Mouse (Mus musculus): ENCODE results near the gene Dhx30. TPM values are rescaled to one million over a fixed set of nuclear protein-coding genes. Genes with fewer than 3 reads are reported as not detected.
"Not testable (repeated sequence)": the region's sequence is repeated elsewhere in the genome, so short reads cannot be mapped to it uniquely, and the experiment has no call there.

Gene Dhx30
- polyA plus RNA-seq, 1 experiment from 2014 or later = 158 TPM

DNA sequence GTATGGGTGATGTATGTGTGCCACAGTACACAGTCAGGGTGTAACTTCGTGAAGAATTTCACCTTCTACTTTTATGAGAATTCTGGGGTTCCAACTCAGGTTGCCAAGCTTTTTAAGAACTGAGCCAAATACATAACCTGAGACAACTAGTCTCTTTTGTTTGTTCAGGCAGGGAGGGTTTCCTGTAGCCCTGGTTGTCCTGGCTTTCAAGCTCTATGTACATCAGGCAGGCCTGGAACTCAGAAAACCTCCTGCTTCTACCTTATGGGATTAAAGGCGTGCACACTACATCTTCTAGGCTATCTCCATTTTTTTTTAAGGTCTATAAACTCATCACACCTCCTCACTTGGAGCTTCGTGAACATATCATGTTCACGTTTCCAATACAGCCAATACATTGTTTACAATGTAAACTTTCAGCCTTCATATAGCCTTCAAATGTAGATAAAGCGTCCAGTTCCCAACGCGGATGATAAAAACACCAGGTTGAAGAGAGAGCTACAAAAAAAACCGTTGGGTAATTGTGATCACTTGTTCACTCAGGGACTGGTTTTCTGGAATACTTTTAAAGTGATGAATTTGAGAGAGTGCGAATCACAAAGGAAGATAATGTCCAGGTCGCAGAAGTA lies 13.4 kb upstream of the Dhx30 start:
- H3K4me1 ChIP-seq = peaks cover 20% of the 10 kb centered on the region
- WGBS = 26% methylated on average over 10 of the region's 10 CpGs
- peak overlapping the region; percentile 98 for H3K9ac ChIP-seq
- peak overlapping the region; percentile 66 for H3K4me2 ChIP-seq (replicated peaks)
- H3K27ac ChIP-seq = peak overlapping the region; percentile 94
- no peak for ATAC-seq (ENCODE audit: low FRiP score, low read depth)
- H3K4me3 ChIP-seq = peak overlapping the region; percentile 92
- no peaks in the 10 kb centered on the region for H3K27me3 ChIP-seq
- no peaks in the 10 kb centered on the region for H3K9me3 ChIP-seq
- H3K36me3 ChIP-seq = peaks cover 25% of the 10 kb centered on the region

DNA sequence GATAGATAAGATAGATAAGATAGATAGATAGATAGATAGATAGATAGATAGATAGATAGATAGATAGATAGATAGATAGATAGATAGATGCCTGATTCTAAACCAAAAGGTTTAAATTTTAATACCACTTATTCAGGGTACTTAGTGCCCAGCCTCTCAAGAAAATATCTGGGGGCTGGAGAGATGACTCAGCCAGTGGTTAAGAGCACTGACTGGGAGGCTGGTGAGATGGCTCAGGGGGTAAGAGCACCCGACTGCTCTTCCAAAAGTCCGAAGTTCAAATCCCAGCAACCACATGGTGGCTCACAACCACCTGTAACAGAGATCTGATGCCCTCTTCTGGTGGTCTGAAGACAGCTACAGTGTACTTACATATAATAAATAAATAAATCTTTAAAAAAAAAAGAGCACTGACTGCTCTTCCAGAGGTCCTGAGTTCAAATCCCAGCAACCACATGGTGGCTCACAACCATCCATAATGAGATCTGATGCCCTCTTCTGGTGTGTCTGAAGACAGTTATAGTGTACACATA lies 6.4 kb upstream of the Dhx30 start:
- H3K4me3 ChIP-seq; H3K27ac ChIP-seq; H3K27me3 ChIP-seq; H3K9me3 ChIP-seq; ATAC-seq (ENCODE audit: low FRiP score, low read depth); H3K4me2 ChIP-seq (replicated peaks); H3K9ac ChIP-seq; H3K4me1 ChIP-seq; H3K36me3 ChIP-seq: not testable (repeated sequence)
- 43% methylated on average over 2 of the region's 2 CpGs for WGBS

DNA sequence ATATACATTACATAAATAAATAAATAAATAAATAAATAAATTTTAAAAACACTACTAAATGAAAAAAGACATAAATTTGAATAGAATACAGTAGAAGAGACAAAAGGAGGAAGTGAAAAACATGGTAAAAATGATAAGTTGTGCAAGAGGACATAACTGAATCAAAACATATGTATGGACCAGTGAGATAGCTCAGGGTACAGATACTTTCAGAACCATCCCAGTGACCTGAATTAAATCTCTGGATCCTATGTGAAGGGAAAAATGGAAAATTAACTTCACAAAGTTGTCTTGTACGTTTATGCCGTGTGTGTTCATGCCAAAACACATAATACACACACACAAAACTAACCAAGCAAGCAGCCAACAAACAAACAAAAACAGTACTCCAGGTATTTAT lies 5.7 kb upstream of the Dhx30 start:
- Histone ChIP-seq H3K9me3 (no peaks in the 10 kb centered on the region), H3K36me3 (no peaks in the 10 kb centered on the region), H3K4me1 (peaks cover 11% of the 10 kb centered on the region), H3K4me2 (replicated peaks) (no peak overlapping the region), H3K4me3 (no peak overlapping the region), H3K27ac (no peak overlapping the region), H3K9ac (no peak overlapping the region), H3K27me3 (no peaks in the 10 kb centered on the region)
- no peak for ATAC-seq (ENCODE audit: low FRiP score, low read depth)
- WGBS = 81% methylated on average over 2 of the region's 2 CpGs

DNA sequence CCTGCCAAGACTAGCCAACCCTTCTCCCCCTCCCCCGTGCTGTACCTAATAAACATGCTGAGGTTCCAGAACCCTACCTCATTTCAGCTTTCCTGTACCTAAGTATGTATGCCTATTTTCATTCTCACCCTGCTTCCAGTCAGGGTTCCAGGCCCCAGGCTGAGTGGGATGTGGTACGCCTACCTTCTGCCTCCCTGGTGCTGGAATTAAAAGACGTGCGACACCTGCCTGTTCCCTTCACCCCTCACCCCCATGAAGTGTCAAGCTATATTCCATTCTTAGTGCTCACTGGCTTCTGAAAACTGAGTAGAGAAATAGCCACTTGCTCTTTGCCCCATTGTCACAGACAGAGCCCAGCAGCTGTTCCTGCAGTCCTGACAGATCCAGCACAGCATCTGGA lies 3.8 kb upstream of the Dhx30 start:
- peak overlapping the region; percentile 1; the same call in 1 of the 2 replicates for H3K27ac ChIP-seq
- no peak overlapping the region for H3K9ac ChIP-seq
- 66% methylated on average over 4 of the region's 4 CpGs for WGBS
- no peaks in the 10 kb centered on the region for H3K9me3 ChIP-seq
- H3K27me3 ChIP-seq = no peaks in the 10 kb centered on the region
- H3K4me2 ChIP-seq (replicated peaks) = no peak overlapping the region
- H3K36me3 ChIP-seq = no peaks in the 10 kb centered on the region
- peaks cover 14% of the 10 kb centered on the region for H3K4me1 ChIP-seq
- H3K4me3 ChIP-seq = no peak overlapping the region
- no peak for ATAC-seq (ENCODE audit: low FRiP score, low read depth)

DNA sequence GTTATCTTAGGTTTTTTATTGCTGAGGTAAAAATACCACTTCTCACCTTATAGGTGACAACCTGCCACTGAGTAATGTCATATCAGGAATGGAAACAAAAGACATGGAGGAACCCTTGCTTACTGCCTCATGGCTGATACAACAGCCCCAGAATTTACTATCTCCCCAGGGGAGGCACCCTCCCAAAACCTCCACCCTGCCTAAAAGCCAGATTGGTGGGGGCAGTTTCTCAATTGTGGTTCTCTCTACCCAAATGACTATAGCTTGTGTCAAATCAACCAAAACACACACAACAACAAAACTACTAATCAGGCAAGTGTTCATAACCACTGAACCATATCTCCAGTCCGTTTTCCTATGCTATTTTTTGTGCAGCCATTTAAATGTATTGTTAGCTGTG lies 619 bp upstream of the Dhx30 start:
- H3K36me3 ChIP-seq = peaks cover 8% of the 10 kb centered on the region
- H3K27me3 ChIP-seq = no peaks in the 10 kb centered on the region
- peaks cover 22% of the 10 kb centered on the region for H3K4me1 ChIP-seq
- 81% methylated on average over 1 of the region's 1 CpGs for WGBS
- peak overlapping the region; percentile 95 for H3K9ac ChIP-seq
- H3K27ac ChIP-seq = no peak overlapping the region
- no peak for ATAC-seq (ENCODE audit: low FRiP score, low read depth)
- no peaks in the 10 kb centered on the region for H3K9me3 ChIP-seq
- H3K4me2 ChIP-seq (replicated peaks) = peak overlapping the region; percentile 63
- H3K4me3 ChIP-seq = peak overlapping the region; percentile 75

DNA sequence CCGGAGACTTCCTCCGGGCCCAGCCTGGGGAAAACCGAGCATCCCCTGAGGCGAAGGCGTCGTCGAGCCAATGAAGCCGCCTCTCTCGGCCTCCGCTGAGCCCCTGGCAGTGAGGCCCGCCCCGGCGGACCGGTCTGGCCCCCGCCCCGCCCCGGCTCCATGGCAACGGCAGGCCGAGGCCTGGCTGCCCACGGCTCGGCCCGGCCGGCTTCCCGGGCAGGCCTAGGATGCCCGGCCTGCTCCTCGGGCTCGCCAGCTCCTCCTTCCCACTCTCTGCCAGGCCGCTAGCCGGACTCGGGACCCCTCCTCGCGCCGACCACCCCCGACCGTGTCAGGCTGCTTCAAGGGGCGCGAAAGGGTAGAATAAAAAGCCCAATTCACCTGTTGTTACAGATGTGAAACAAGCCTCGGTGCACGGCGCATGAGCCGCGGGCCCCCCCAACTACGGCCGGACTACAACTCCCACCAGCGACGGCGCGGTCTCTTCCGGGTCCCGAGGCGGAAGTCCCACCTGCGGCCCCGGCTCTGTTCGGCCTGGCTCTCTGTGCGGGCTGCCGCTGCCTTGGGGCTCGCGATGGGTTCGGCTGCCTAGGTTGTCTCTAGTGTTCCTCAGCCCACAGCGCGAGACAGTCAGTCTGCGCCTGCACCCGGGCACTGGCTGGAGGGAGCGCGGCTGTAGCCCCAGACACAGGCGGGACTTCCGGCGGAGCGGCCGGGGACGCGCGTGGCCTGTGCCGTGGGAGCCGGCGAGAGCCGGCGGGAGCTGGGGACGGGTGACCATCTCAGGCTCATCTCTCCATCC lies 452 bp downstream of the Dhx30 start, which contains the start of gene Smarcc1:
Gene Smarcc1, plus strand, starts transcription at position 732 of the 802 bp plus-strand sequence.
- H3K4me3 ChIP-seq = peak within 1 kb of the TSS; percentile 75
- H3K27me3 ChIP-seq = no peaks in the 10 kb centered on the region
- ATAC-seq (ENCODE audit: low FRiP score, low read depth) = peak; percentile 97
- peak within 1 kb of the TSS; percentile 95 for H3K9ac ChIP-seq
- under 1% methylated on average over 69 of the region's 79 CpGs for WGBS
- no peaks in the 10 kb centered on the region for H3K9me3 ChIP-seq
- peak within 1 kb of the TSS; percentile 97 for H3K27ac ChIP-seq
- H3K36me3 ChIP-seq = peaks cover 18% of the 10 kb centered on the region
- peaks cover 22% of the 10 kb centered on the region for H3K4me1 ChIP-seq
- peak within 1 kb of the TSS; percentile 63 for H3K4me2 ChIP-seq (replicated peaks)

DNA sequence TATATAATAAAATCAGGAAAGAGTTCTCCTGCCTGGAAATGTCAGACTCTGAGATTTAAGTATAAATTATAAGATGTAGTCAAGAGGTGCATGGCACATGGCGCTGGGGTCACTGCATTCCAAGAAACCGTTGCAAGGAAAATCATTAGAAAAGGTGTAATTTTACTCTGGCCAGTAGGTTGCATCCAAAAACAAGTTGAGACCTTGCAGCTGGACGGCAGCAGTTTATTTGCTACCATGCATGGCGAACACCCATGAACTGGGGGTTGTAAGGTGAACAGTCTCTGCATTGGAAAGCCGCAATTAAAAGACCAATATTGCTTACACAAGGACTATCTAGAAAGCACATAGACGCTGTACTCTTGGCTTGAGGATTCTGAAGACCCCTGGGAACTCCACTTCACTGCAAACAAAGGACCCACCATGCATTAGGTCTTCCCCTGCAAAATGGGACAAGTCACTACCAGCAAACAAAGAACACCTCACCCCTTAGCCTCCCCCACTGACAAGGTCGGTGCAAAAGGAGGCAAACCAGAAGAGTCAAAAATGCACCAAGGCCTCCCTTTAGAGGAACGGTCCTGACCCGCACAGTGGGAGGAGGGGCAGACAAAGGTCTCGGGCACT lies 1.2 kb downstream of the Dhx30 start:
- peaks cover 22% of the 10 kb centered on the region for H3K4me1 ChIP-seq
- peak overlapping the region; percentile 95 for H3K9ac ChIP-seq
- H3K27ac ChIP-seq = peak overlapping the region; percentile 97
- peak overlapping the region; percentile 75 for H3K4me3 ChIP-seq
- H3K36me3 ChIP-seq = peaks cover 26% of the 10 kb centered on the region
- H3K27me3 ChIP-seq = no peaks in the 10 kb centered on the region
- WGBS = 7% methylated on average over 10 of the region's 10 CpGs
- ATAC-seq (ENCODE audit: low FRiP score, low read depth) = no peak
- H3K9me3 ChIP-seq = no peaks in the 10 kb centered on the region
- H3K4me2 ChIP-seq (replicated peaks) = peak overlapping the region; percentile 63

DNA sequence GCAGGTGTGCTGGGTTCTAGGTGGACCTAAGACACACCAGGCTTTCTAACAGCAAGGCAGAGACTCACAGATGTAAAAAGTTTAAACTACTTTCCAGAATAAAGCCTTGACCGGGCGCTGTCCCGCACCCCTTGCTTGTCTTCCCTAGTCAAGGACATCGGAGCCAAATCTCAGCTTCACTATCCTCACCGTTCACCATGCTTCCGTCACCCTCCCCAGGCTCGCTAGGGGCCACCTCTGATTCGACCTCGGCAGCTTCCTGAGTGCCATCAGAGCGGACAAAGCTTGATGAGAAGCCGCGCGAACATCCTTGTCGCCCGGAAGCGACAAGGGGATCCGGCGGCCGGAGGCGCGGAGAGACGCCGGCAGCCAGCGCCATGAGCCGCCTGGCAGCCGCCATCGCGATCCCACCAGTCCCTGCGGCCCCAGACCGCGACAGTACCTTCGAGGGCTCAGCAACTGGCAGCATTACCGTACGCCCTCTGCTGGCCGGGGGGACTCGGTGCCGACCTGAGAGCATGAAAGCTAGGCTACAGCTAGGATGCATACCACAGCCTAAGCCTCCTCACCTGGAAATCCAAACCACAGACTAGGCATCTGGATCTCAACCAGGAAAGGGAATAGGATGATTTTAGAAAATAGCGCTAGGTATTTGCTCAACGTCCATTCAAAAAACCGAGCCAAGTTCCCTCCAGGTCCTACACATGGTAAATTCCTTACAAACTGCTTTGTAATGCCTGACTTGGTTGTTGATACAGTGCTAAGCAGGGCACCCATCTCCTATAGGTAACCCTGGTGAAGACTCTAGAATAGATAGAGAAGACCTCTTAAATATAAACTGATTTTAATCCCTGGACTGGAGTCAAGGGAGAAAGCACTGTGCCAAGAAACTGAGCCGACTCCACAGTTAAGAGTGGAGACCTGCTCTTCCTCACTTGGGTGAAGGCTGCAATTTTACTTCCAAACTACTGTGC lies 16.7 kb downstream of the Dhx30 start:
- peak overlapping the region; percentile 72 for H3K4me2 ChIP-seq (replicated peaks)
- WGBS = 3% methylated on average over 41 of the region's 41 CpGs
- peak overlapping the region; percentile 87 for H3K9ac ChIP-seq
- H3K27ac ChIP-seq = peak overlapping the region; percentile 22; the same call in 1 of the 2 replicates
- no peaks in the 10 kb centered on the region for H3K9me3 ChIP-seq
- peak; percentile 94 for ATAC-seq (ENCODE audit: low FRiP score, low read depth)
- peaks cover 77% of the 10 kb centered on the region for H3K36me3 ChIP-seq
- peak overlapping the region; percentile 92 for H3K4me3 ChIP-seq
- H3K27me3 ChIP-seq = no peaks in the 10 kb centered on the region
- H3K4me1 ChIP-seq = peaks cover 9% of the 10 kb centered on the region

DNA sequence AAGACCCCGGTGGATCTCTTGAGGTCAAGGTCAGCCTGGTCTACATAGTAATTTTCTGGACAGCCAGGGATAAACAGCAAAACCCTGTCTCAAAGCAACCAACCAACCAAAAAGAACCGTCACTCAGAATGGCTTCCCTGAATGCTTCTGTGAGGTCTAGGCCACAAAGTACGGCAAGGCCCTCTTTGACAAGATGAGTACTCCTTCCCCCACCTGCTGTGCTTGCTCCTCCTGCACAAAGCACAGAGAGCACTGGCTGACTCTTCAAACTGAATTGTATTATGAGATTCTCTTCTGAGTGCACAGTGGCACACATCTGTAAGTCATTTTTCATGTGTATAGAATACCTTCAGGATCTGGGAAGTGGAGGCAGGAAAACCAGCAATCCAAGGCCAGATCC lies 19.8 kb downstream of the Dhx30 start:
- H3K9me3 ChIP-seq = no peaks in the 10 kb centered on the region
- no peak overlapping the region for H3K9ac ChIP-seq
- no peak for ATAC-seq (ENCODE audit: low FRiP score, low read depth)
- no peak overlapping the region for H3K4me2 ChIP-seq (replicated peaks)
- H3K4me1 ChIP-seq = peaks cover 9% of the 10 kb centered on the region
- H3K27me3 ChIP-seq = no peaks in the 10 kb centered on the region
- H3K4me3 ChIP-seq = no peak overlapping the region
- WGBS = 91% methylated on average over 3 of the region's 3 CpGs
- peaks cover 77% of the 10 kb centered on the region for H3K36me3 ChIP-seq
- H3K27ac ChIP-seq = no peak overlapping the region

DNA sequence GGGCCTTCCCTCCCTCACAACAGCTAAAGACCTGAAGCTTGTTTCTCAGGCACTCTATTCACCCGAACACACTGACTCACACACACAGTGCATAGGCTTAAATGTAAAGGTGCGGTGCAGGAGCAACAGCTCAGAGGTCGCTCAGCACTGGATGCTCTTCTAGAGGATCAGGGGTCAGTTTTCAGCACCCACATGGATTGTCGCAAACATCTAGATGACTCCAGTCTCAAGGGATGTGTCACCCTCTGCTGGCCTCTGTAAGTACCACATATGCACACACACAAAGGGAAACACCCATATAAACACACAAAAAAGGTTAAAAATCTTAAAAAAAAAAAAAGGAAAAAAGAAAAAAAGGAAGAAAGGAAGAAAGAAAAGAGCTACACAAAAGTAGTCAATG lies 22.9 kb downstream of the Dhx30 start:
- H3K9me3 ChIP-seq = no peaks in the 10 kb centered on the region
- no peak for ATAC-seq (ENCODE audit: low FRiP score, low read depth)
- H3K27me3 ChIP-seq = no peaks in the 10 kb centered on the region
- WGBS = 94% methylated on average over 4 of the region's 4 CpGs
- H3K4me3 ChIP-seq = no peak overlapping the region
- H3K27ac ChIP-seq = no peak overlapping the region
- no peak overlapping the region for H3K4me2 ChIP-seq (replicated peaks)
- peaks cover 96% of the 10 kb centered on the region for H3K36me3 ChIP-seq
- no peak overlapping the region for H3K9ac ChIP-seq
- H3K4me1 ChIP-seq = peaks cover under 1% of the 10 kb centered on the region; the same call in 1 of the 2 replicates

DNA sequence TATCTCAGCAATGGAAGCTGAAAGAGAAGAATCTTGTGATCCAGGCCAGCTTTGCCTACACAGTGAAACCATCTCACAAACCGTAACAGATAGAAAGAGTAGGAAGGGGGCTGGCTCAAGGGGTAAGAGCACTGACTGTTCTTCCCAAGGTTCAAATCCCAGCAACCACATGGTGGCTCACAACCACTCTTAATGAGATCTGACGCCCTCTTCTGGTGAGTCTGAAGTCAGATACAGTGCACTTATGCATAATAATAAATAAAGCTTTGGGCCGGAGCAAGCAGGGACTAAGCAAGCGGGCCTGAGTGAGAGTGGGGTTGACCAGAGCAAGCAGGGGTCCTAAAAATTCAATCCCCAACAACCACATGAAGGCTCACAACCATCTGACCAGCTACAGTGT lies 24.3 kb downstream of the Dhx30 start:
- no peaks in the 10 kb centered on the region for H3K27me3 ChIP-seq
- H3K4me2 ChIP-seq (replicated peaks) = no peak overlapping the region
- H3K36me3 ChIP-seq = peaks cover 96% of the 10 kb centered on the region
- WGBS = 88% methylated on average over 4 of the region's 4 CpGs
- no peak for ATAC-seq (ENCODE audit: low FRiP score, low read depth)
- no peak overlapping the region for H3K4me3 ChIP-seq
- H3K4me1 ChIP-seq = no peaks in the 10 kb centered on the region
- H3K9me3 ChIP-seq = no peaks in the 10 kb centered on the region
- no peak overlapping the region for H3K9ac ChIP-seq
- no peak overlapping the region for H3K27ac ChIP-seq
